Mouse (Mus musculus): ENCODE data around the gene Cdh4. TPM values are rescaled to one million over a fixed set of nuclear protein-coding genes. Genes with fewer than 3 reads are reported as not detected.

Gene Cdh4
- total and polyA plus RNA-seq, 3 experiments = 0.05 TPM; not detected in 2

DNA sequence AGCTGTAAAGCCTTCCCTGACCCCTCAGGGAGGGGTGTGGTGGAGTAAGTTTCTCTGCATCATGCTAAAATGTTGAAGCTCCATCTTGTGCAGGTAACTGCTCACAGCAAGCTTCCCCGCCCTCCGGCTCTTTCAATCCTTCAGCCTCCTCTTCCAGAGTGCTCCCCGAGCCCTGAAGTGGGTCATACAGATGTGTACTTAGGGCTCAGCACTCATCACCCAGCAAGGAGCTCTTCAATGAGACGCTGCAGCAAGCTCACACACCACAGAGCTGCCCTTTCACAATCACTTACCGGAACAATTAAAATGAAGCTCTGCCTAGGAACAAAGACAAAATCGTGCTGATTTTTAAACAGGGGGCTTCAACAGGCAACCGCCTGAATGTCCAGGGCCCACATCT lies 393.3 kb downstream of the Cdh4 start:
- DNase-seq (ENCODE audit: low spot score) = no peak

DNA sequence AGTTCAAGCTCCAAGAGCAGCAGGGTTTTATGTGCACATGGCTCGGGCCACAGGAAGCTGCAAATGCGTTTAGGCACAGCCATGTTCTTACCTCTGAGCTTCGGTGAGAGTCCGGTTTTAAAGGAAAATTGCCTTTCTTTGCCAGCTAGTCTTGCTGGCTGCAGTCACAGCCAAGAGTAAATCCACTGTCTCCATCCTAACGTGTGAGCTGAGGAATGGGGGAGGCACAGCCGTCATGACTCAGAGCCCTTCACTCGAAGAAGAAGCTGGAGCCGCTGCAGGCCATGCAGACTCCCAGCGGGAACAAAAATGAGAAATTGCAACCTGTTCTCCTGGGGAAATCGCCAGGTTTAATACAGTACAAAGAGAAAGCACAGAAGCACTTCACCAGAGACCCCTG lies 395.0 kb downstream of the Cdh4 start:
- ATAC-seq (ENCODE audit: extremely low read depth, insufficient number of reproducible peaks, low FRiP score, poor library complexity, severe bottlenecking) (no peak), DNase-seq (ENCODE audit: low spot score) (no peak)
- Histone ChIP-seq H3K36me3 (replicated peaks) (no peaks in the 10 kb centered on the region), H3K4me3 (ENCODE audit: low read depth, low read length) (no peak overlapping the region), H3K27me3 (ENCODE audit: insufficient read depth, low read length) (no peaks in the 10 kb centered on the region), H3K9me3 (replicated peaks) (peaks cover 76% of the 10 kb centered on the region), H3K4me1 (ENCODE audit: insufficient read depth, low read depth, low read length) (no peaks in the 10 kb centered on the region)
- TF ChIP-seq POLR2AphosphoS5 (IDR thresholded peaks at IDR 0.05; ENCODE audit: insufficient replicate concordance, low read depth, low read length) (no peak), CTCF (IDR thresholded peaks at IDR 0.05; ENCODE audit: low read depth, low read length) (no peak), GATA2 (IDR thresholded peaks at IDR 0.05; ENCODE audit: borderline replicate concordance, low read depth, low read length) (no peak), TAL1 (conservative IDR thresholded peaks at IDR 0.05; ENCODE audit: low read depth, low read length) (no peak), GATA1 (IDR thresholded peaks at IDR 0.05; ENCODE audit: borderline replicate concordance, low read length) (no peak)

More for the DNA sequence above, 393.3 kb downstream of the Cdh4 start:
- TF ChIP-seq GATA2 (IDR thresholded peaks at IDR 0.05; ENCODE audit: borderline replicate concordance, low read depth, low read length) (no peak), TAL1 (conservative IDR thresholded peaks at IDR 0.05; ENCODE audit: low read depth, low read length) (no peak), POLR2AphosphoS5 (IDR thresholded peaks at IDR 0.05; ENCODE audit: insufficient replicate concordance, low read depth, low read length) (no peak), CTCF (IDR thresholded peaks at IDR 0.05; ENCODE audit: low read depth, low read length) (no peak), GATA1 (IDR thresholded peaks at IDR 0.05; ENCODE audit: borderline replicate concordance, low read length) (no peak)
- Histone ChIP-seq H3K36me3 (replicated peaks) (no peaks in the 10 kb centered on the region), H3K27me3 (ENCODE audit: insufficient read depth, low read length) (no peaks in the 10 kb centered on the region), H3K9me3 (replicated peaks) (peaks cover 86% of the 10 kb centered on the region), H3K4me3 (ENCODE audit: low read depth, low read length) (no peak overlapping the region), H3K4me1 (ENCODE audit: insufficient read depth, low read depth, low read length) (no peaks in the 10 kb centered on the region)
- no peak for ATAC-seq (ENCODE audit: extremely low read depth, insufficient number of reproducible peaks, low FRiP score, poor library complexity, severe bottlenecking)

DNA sequence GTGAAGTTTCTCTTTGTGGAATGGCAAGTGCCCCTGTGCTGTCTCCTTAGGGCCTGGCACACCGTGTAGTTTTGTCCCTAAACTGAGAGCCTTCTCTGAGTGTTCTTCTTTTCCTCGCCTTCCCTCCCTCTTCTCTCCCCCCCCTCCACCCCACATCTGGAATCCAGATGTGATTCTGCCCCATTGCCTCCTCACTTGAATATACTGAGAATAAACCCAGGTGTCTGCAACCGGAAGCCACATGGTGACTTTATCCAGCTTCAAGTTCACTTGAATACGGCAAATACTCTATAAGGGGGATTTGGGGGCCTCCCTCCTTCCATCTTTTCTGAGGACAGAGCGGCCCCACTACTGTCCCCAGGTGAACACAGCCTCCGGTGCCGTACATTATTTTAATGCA lies 395.8 kb downstream of the Cdh4 start:
- H3K9me3 ChIP-seq (replicated peaks) = peaks cover 76% of the 10 kb centered on the region
- TF ChIP-seq TAL1 (conservative IDR thresholded peaks at IDR 0.05; ENCODE audit: low read depth, low read length) (no peak), GATA1 (IDR thresholded peaks at IDR 0.05; ENCODE audit: borderline replicate concordance, low read length) (no peak), POLR2AphosphoS5 (IDR thresholded peaks at IDR 0.05; ENCODE audit: insufficient replicate concordance, low read depth, low read length) (no peak), CTCF (IDR thresholded peaks at IDR 0.05; ENCODE audit: low read depth, low read length) (no peak), GATA2 (IDR thresholded peaks at IDR 0.05; ENCODE audit: borderline replicate concordance, low read depth, low read length) (no peak)
- DNase-seq (ENCODE audit: low spot score) (no peak), ATAC-seq (ENCODE audit: extremely low read depth, insufficient number of reproducible peaks, low FRiP score, poor library complexity, severe bottlenecking) (no peak)
- H3K36me3 ChIP-seq (replicated peaks) = no peaks in the 10 kb centered on the region
- no peaks in the 10 kb centered on the region for H3K4me1 ChIP-seq (ENCODE audit: insufficient read depth, low read depth, low read length)
- H3K27me3 ChIP-seq (ENCODE audit: insufficient read depth, low read length) = no peaks in the 10 kb centered on the region
- no peak overlapping the region for H3K4me3 ChIP-seq (ENCODE audit: low read depth, low read length)

- TF ChIP-seq GATA1 (IDR thresholded peaks at IDR 0.05; ENCODE audit: borderline replicate concordance, low read length) (no peak), TAL1 (conservative IDR thresholded peaks at IDR 0.05; ENCODE audit: low read depth, low read length) (no peak), GATA2 (IDR thresholded peaks at IDR 0.05; ENCODE audit: borderline replicate concordance, low read depth, low read length) (no peak), CTCF (IDR thresholded peaks at IDR 0.05; ENCODE audit: low read depth, low read length) (no peak), POLR2AphosphoS5 (IDR thresholded peaks at IDR 0.05; ENCODE audit: insufficient replicate concordance, low read depth, low read length) (no peak)
- H3K27me3 ChIP-seq (ENCODE audit: insufficient read depth, low read length) = no peaks in the 10 kb centered on the region
Measured at GRCm38 (mm10) chr2:179842610-179843389, 400.6 kb downstream of the Cdh4 start.

DNA sequence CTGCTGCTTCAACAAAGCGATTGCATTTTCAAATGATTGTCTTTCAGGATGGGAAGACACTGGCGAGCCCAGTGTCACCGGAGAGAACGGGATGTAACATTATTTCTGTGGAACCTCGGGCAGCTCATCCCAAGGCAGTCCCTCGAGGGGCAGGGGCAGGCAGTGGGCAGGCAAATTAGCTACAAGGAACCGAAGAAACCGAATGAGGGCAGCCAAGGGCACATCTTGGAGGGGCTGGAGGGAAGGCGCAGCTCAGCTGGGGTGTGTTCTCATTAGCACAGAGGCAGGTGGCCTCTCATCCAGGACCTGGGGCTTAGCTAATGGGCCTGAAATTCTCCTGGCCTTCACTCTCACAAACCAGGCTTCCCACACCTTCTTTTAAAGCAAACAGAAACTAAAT lies 407.5 kb downstream of the Cdh4 start:
- TF ChIP-seq GATA1 (IDR thresholded peaks at IDR 0.05; ENCODE audit: borderline replicate concordance, low read length) (no peak), GATA2 (IDR thresholded peaks at IDR 0.05; ENCODE audit: borderline replicate concordance, low read depth, low read length) (no peak), TAL1 (conservative IDR thresholded peaks at IDR 0.05; ENCODE audit: low read depth, low read length) (no peak), CTCF (IDR thresholded peaks at IDR 0.05; ENCODE audit: low read depth, low read length) (no peak), POLR2AphosphoS5 (IDR thresholded peaks at IDR 0.05; ENCODE audit: insufficient replicate concordance, low read depth, low read length) (no peak)
- no peaks in the 10 kb centered on the region for H3K36me3 ChIP-seq (replicated peaks)
- H3K27me3 ChIP-seq (ENCODE audit: insufficient read depth, low read length) = no peaks in the 10 kb centered on the region
- DNase-seq (ENCODE audit: low spot score) (no peak), ATAC-seq (ENCODE audit: extremely low read depth, insufficient number of reproducible peaks, low FRiP score, poor library complexity, severe bottlenecking) (no peak)
- no peak overlapping the region for H3K4me3 ChIP-seq (ENCODE audit: low read depth, low read length)
- peaks cover 76% of the 10 kb centered on the region for H3K9me3 ChIP-seq (replicated peaks)
- H3K4me1 ChIP-seq (ENCODE audit: insufficient read depth, low read depth, low read length) = no peaks in the 10 kb centered on the region

More at GRCm38 (mm10) chr2:179842610-179843389, 400.6 kb downstream of the Cdh4 start:
- peaks cover 69% of the 10 kb centered on the region for H3K9me3 ChIP-seq (replicated peaks)
- H3K4me1 ChIP-seq (ENCODE audit: insufficient read depth, low read depth, low read length) = no peaks in the 10 kb centered on the region
- ATAC-seq (ENCODE audit: extremely low read depth, insufficient number of reproducible peaks, low FRiP score, poor library complexity, severe bottlenecking) (no peak), DNase-seq (ENCODE audit: low spot score) (no peak)
- no peaks in the 10 kb centered on the region for H3K36me3 ChIP-seq (replicated peaks)
- H3K4me3 ChIP-seq (ENCODE audit: low read depth, low read length) = no peak overlapping the region

DNA sequence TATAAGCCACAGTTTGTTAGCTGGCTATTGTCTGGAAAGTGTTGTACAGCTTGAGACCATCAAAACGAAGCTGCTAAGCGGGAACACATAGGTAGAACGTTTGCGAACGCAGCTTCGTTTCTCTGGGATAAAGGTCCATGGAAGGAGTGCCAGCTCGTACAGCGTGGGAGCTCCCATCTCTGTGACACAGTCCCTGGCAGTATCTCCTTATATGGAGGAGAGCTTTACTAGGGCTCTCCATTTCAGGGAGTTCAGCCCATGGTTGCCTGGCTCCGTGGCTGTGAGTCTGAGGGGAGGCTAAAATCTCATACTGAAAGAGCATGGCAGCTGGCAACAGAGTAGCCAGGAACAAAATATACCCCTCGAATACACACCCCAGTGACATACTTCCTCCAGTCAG lies 409.9 kb downstream of the Cdh4 start:
- H3K4me1 ChIP-seq (ENCODE audit: insufficient read depth, low read depth, low read length) = no peaks in the 10 kb centered on the region
- ATAC-seq (ENCODE audit: extremely low read depth, insufficient number of reproducible peaks, low FRiP score, poor library complexity, severe bottlenecking) = no peak
- H3K4me3 ChIP-seq (ENCODE audit: low read depth, low read length) = no peak overlapping the region
- H3K36me3 ChIP-seq (replicated peaks) = no peaks in the 10 kb centered on the region
- no peak for TF ChIP-seq CTCF (IDR thresholded peaks at IDR 0.05; ENCODE audit: low read depth, low read length)
- no peak for TF ChIP-seq GATA2 (IDR thresholded peaks at IDR 0.05; ENCODE audit: borderline replicate concordance, low read depth, low read length)
- no peak for TF ChIP-seq GATA1 (IDR thresholded peaks at IDR 0.05; ENCODE audit: borderline replicate concordance, low read length)
- no peak for TF ChIP-seq POLR2AphosphoS5 (IDR thresholded peaks at IDR 0.05; ENCODE audit: insufficient replicate concordance, low read depth, low read length)
- TF ChIP-seq TAL1 (conservative IDR thresholded peaks at IDR 0.05; ENCODE audit: low read depth, low read length) = no peak
- peaks cover 75% of the 10 kb centered on the region for H3K9me3 ChIP-seq (replicated peaks)
- no peak for DNase-seq (ENCODE audit: low spot score)
- no peaks in the 10 kb centered on the region for H3K27me3 ChIP-seq (ENCODE audit: insufficient read depth, low read length)
